Mouse (Mus musculus) stomach, postnatal 0 days (tissue): ENCODE measurements around the gene Crls1.

Experiments
- CTCF ChIP-seq: IDR thresholded peaks from 2 replicates; pipeline ENCODE4 v1.5.1; 2016; ENCODE audit warnings: antibody characterized with exemption, low read depth, mild to moderate bottlenecking, moderate library complexity
- EP300 ChIP-seq: optimal IDR thresholded peaks from 2 replicates; pipeline ENCODE3; 2016; ENCODE audit warnings: antibody characterized with exemption

GRCm38 (mm10) chr2:132853051-132853450, 6.6 kb downstream of the Crls1 start:
- TF ChIP-seq CTCF, result no peak
- no peak for TF ChIP-seq EP300
